Mouse (Mus musculus) MEL (cell line): Measurements from ENCODE around the gene Adh4. TPM values are rescaled to one million over a fixed set of nuclear protein-coding genes. Genes with fewer than 3 reads are reported as not detected.

ENCODE experiments used
- DNase-seq: peaks from one replicate; pipeline ENCODE4 v3.0.0; 2011; ENCODE audit warnings: low read depth, low spot score
- H3K27ac ChIP-seq: 2 replicates; pipeline ENCODE4 v1.5.1; 2012; ENCODE audit warnings: low read depth, mild to moderate bottlenecking, control low read depth, low read length, moderate library complexity; ENCODE audit not compliant: control insufficient read depth
- H3K27me3 ChIP-seq, 2 experiments: fragments of 150-350 bp in 1 of 2; sonication (generic) in 1 of 2; 2 replicates each; pipeline ENCODE4 v1.6.1; 2012; ENCODE audit warnings: low read length in 2 of 2, mild to moderate bottlenecking in 2 of 2, improper control_type of control experiment in 1 of 2, moderate library complexity in 1 of 2; ENCODE audit not compliant: insufficient read depth in 2 of 2, control insufficient read depth in 1 of 2
- H3K36me3 ChIP-seq, 2 experiments: 2 replicates each; pipeline ENCODE4 v1.6.1; 2012 to 2014; ENCODE audit warnings: low read length in 2 of 2, improper control_type of control experiment in 1 of 2, inconsistent platforms in 1 of 2, mild to moderate bottlenecking in 1 of 2; ENCODE audit not compliant: insufficient read depth in 2 of 2, control insufficient read depth in 1 of 2
- H3K4me1 ChIP-seq, 2 experiments: fragments of 150-350 bp in 1 of 2; sonication (generic) in 1 of 2; 2 replicates each; pipeline ENCODE4 v1.6.1; 2012; ENCODE audit warnings: low read length in 2 of 2, improper control_type of control experiment in 1 of 2, mild to moderate bottlenecking in 1 of 2; ENCODE audit not compliant: insufficient read depth in 2 of 2, control insufficient read depth in 1 of 2
- H3K4me3 ChIP-seq, 2 experiments: fragments of 150-350 bp in 1 of 2; sonication (generic) in 1 of 2; 2 replicates each; pipeline ENCODE4 v1.5.1; 2012; ENCODE audit warnings: low read depth in 2 of 2, low read length in 2 of 2, mild to moderate bottlenecking in 2 of 2, moderate library complexity in 2 of 2, control low read depth in 1 of 2, improper control_type of control experiment in 1 of 2; ENCODE audit not compliant: control insufficient read depth in 1 of 2, insufficient read depth in 1 of 2
- H3K79me2 ChIP-seq: 2 replicates; pipeline ENCODE4 v1.6.1; 2012; ENCODE audit warnings: mild to moderate bottlenecking, low read length, moderate library complexity; ENCODE audit not compliant: control insufficient read depth, poor library complexity, insufficient read depth
- H3K9ac ChIP-seq: 2 replicates; pipeline ENCODE4 v1.6.1; 2012; ENCODE audit warnings: low read depth, mild to moderate bottlenecking, control low read depth, low read length, moderate library complexity; ENCODE audit not compliant: control insufficient read depth, poor library complexity, severe bottlenecking
- H3K9me3 ChIP-seq: fragments of 150-350 bp; sonication (generic); replicated peaks from 2 replicates; pipeline ENCODE4 v1.6.1; 2012; ENCODE audit warnings: mild to moderate bottlenecking, low read length, improper control_type of control experiment, moderate library complexity; ENCODE audit not compliant: insufficient read depth
- BHLHE40 ChIP-seq: IDR thresholded peaks from 2 replicates; pipeline ENCODE4 v1.6.1; 2012; ENCODE audit warnings: low read depth, mild to moderate bottlenecking, inconsistent platforms, low read length, improper control_type of control experiment, borderline replicate concordance
- CTCF ChIP-seq, 3 experiments: IDR thresholded peaks in 2 of 3; conservative IDR thresholded peaks in 1 of 3; 2 replicates each; pipeline ENCODE4 v1.5.1; 2011 to 2012; ENCODE audit warnings: low read length in 3 of 3, low read depth in 2 of 3, mild to moderate bottlenecking in 2 of 3, improper control_type of control experiment in 1 of 3, inconsistent platforms in 1 of 3, mixed read lengths in 1 of 3, moderate library complexity in 1 of 3; ENCODE audit not compliant: control insufficient read depth in 1 of 3, insufficient read depth in 1 of 3, poor library complexity in 1 of 3, severe bottlenecking in 1 of 3
- E2F4 ChIP-seq: IDR thresholded peaks from 2 replicates; pipeline ENCODE4 v1.6.1; 2011; ENCODE audit warnings: low read depth, low read length, improper control_type of control experiment, borderline replicate concordance
- GABPA ChIP-seq: IDR thresholded peaks from 2 replicates; pipeline ENCODE4 v1.6.1; 2012; ENCODE audit warnings: low read depth, mild to moderate bottlenecking, inconsistent platforms, low read length, improper control_type of control experiment, moderate library complexity
- MAFK ChIP-seq: IDR thresholded peaks from 2 replicates; pipeline ENCODE4 v1.6.1; 2011; ENCODE audit warnings: low read depth, mild to moderate bottlenecking, low read length, improper control_type of control experiment, borderline replicate concordance
- MYB ChIP-seq: IDR thresholded peaks from 2 replicates; pipeline ENCODE4 v1.6.1; 2011; ENCODE audit warnings: mild to moderate bottlenecking, low read depth, low read length, improper control_type of control experiment
- NELFE ChIP-seq: IDR thresholded peaks from 2 replicates; pipeline ENCODE4 v1.6.1; 2011; ENCODE audit warnings: low read depth, low read length, improper control_type of control experiment
- POLR2AphosphoS2 ChIP-seq: IDR thresholded peaks from 2 replicates; pipeline ENCODE4 v1.6.1; 2011; ENCODE audit warnings: low read length, improper control_type of control experiment
- RAD21 ChIP-seq: IDR thresholded peaks from 2 replicates; pipeline ENCODE4 v1.6.1; 2011; ENCODE audit warnings: mild to moderate bottlenecking, low read depth, low read length, improper control_type of control experiment
- SIN3A ChIP-seq: IDR thresholded peaks from 2 replicates; pipeline ENCODE4 v1.6.1; 2012; ENCODE audit warnings: low read length, improper control_type of control experiment, inconsistent platforms
- USF2 ChIP-seq, 2 experiments: IDR thresholded peaks; 2 replicates each; pipeline ENCODE4 v1.6.1; 2011 to 2012; ENCODE audit warnings: improper control_type of control experiment in 2 of 2, low read length in 2 of 2, borderline replicate concordance in 1 of 2, inconsistent platforms in 1 of 2, low read depth in 1 of 2, mild to moderate bottlenecking in 1 of 2; ENCODE audit not compliant: insufficient read depth in 1 of 2
- ZKSCAN1 ChIP-seq: IDR thresholded peaks from 2 replicates; pipeline ENCODE4 v1.6.1; 2012; ENCODE audit warnings: low read depth, mild to moderate bottlenecking, inconsistent platforms, low read length, improper control_type of control experiment, moderate library complexity
- ZMIZ1 ChIP-seq: IDR thresholded peaks from 2 replicates; pipeline ENCODE4 v1.6.1; 2012; ENCODE audit warnings: low read depth, mild to moderate bottlenecking, inconsistent platforms, low read length, improper control_type of control experiment, moderate library complexity
- ZNF384 ChIP-seq: IDR thresholded peaks from 2 replicates; pipeline ENCODE4 v1.6.1; 2012; ENCODE audit warnings: low read depth, mild to moderate bottlenecking, inconsistent platforms, low read length, improper control_type of control experiment
- polyA plus RNA-seq, 2 experiments: library from polyadenylated mRNA; stranded (reverse) in 1 of 2; unstranded in 1 of 2; fragments of >175 nt in 1 of 2; fragments of >200 nt in 1 of 2; gene quantifications; 2 replicates each; pipeline versions ENCODE4 v1.2.1 to v1.2.4; 2012; ENCODE audit warnings: low replicate concordance in 2 of 2, low read depth in 1 of 2; ENCODE audit not compliant: insufficient read length in 2 of 2, insufficient read depth in 1 of 2, missing spikeins in 1 of 2
- total RNA-seq: library from RNA; depleted of rRNA; stranded (reverse); fragments of 300-350 nt; gene quantifications from 2 replicates; pipeline ENCODE4 v1.2.3, GENCODE M21; 2012

Gene Adh4
- total and polyA plus RNA-seq, 3 experiments, result not detected

GRCm38 (mm10) chr3:138419369-138419768 is 4.1 kb downstream of the Adh4 start:
- no peak overlapping the region for H3K27ac ChIP-seq
- H3K9me3 ChIP-seq, result no peaks in the 10 kb centered on the region
- no peaks in the 10 kb centered on the region for H3K4me1 ChIP-seq
- no peak overlapping the region for H3K9ac ChIP-seq
- H3K4me3 ChIP-seq, result no peak overlapping the region
- no peaks in the 10 kb centered on the region for H3K36me3 ChIP-seq
- no peak for DNase-seq
- TF ChIP-seq MYB (no peak), ZKSCAN1 (no peak), RAD21 (no peak), CTCF (IDR thresholded peaks at IDR 0.05 in 2 of 3, conservative IDR thresholded peaks at IDR 0.05 in 1 of 3; ENCODE audit: control insufficient read depth in 1 of 3, insufficient read depth in 1 of 3, low read depth in 2 of 3, low read length in 3 of 3, poor library complexity in 1 of 3, severe bottlenecking in 1 of 3) (no peak), MAFK (no peak)
- no peaks in the 10 kb centered on the region for H3K79me2 ChIP-seq
- peaks cover 16 to 21% of the 10 kb centered on the region in 2 experiments for H3K27me3 ChIP-seq

- H3K9ac ChIP-seq, result no peak overlapping the region
- DNase-seq, result no peak
- no peaks in the 10 kb centered on the region for H3K9me3 ChIP-seq
- H3K4me1 ChIP-seq, result no peaks in the 10 kb centered on the region
- no peak overlapping the region for H3K4me3 ChIP-seq
- TF ChIP-seq ZNF384, result no peak
- TF ChIP-seq E2F4, result no peak
- no peak for TF ChIP-seq BHLHE40
- no peak for TF ChIP-seq POLR2AphosphoS2
- TF ChIP-seq SIN3A, result no peak
- TF ChIP-seq USF2 (IDR thresholded peaks at IDR 0.05; ENCODE audit: borderline replicate concordance in 1 of 2, insufficient read depth in 1 of 2, low read depth in 1 of 2, low read length in 2 of 2), result no peak
- TF ChIP-seq ZMIZ1, result no peak
- TF ChIP-seq RAD21, result no peak
- no peak overlapping the region for H3K27ac ChIP-seq
- H3K36me3 ChIP-seq, result no peaks in the 10 kb centered on the region
- H3K79me2 ChIP-seq, result no peaks in the 10 kb centered on the region
- H3K27me3 ChIP-seq, result peaks cover 14 to 21% of the 10 kb centered on the region in 2 experiments
Measured at GRCm38 (mm10) chr3:138420385-138420784, 5.1 kb downstream of the Adh4 start.

DNA sequence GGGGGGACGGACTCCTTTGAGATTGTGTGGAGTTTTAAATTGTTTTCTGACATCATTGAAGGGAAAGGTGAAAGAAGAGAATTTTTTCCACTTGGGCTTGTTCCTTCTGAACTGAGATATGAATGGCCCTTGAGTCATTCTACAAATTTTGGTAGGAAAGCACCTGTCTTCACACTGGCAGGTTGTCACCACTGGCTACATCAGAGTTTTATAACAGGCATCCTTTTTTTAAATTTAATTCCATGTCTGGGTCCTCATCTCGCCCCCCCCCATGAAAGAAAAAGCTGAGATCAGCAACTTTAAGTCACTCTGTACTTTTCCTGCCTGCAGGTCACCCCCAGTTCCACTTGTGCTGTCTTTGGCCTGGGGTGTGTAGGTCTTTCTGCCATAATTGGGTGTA is 8.4 kb downstream of the Adh4 start:
- Histone ChIP-seq H3K9ac (no peak overlapping the region), H3K4me3 (no peak overlapping the region), H3K4me1 (no peaks in the 10 kb centered on the region), H3K36me3 (no peaks in the 10 kb centered on the region), H3K9me3 (no peaks in the 10 kb centered on the region), H3K27ac (no peak overlapping the region), H3K79me2 (no peaks in the 10 kb centered on the region), H3K27me3 (peaks cover 11 to 15% of the 10 kb centered on the region in 2 experiments)
- DNase-seq, result no peak
- no peak for TF ChIP-seq NELFE
- TF ChIP-seq GABPA, result no peak
